Mouse (Mus musculus) G1E-ER4 (cell line): ENCODE data around the gene Tmtc2. TPM values are rescaled to one million over a fixed set of nuclear protein-coding genes. Genes with fewer than 3 reads are reported as not detected.

ENCODE experiments used
- GATA1 ChIP-seq: IDR thresholded peaks from one replicate; pipeline ENCODE4 v1.8.0; 2012; ENCODE audit warnings: low read length, inconsistent platforms
- polyA plus RNA-seq: library from polyadenylated mRNA; stranded (reverse); fragments of >175 nt; gene quantifications from 2 replicates; pipeline ENCODE4 v1.2.3, GENCODE M21; 2012

Gene Tmtc2
- polyA plus RNA-seq, 1 experiment = 0.45 TPM

DNA sequence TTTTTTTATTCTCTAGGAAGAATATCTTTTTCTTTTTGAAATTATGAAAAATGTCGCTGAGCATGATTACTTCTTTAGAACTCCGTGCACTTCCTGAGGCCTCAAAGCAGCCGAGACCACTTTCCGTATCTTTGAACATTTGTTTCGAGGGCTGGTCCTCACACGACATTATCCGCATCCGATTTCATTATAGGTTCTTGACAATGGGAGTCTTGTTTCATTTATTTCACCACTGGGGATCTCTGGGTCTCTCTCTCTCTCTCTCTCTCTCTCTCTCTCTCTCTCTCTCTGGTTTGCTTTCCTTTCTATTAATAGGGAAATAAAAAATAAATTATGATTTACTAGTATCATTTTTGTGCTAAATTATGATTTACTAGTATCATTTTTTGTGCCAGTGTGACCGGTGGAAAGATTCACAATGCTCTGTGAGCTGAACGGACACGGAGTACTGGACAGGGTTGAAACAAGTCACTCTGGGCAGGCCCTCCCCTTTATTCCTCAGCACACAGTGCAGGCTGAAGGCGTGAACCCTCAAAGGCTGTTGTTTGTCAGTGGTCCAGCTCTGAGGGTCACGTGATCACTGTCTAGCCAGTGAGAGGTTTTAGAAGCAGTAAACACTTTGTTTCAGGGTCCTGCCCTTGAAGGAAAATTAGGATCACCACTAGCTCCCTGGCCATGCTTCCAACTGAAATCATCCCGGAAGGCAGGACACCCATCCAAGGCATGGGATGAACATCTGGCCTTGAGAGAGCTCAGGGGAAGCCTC is 84.1 kb downstream of the Tmtc2 start:
- no peak for TF ChIP-seq GATA1

- no peak for TF ChIP-seq GATA1
Measured at GRCm38 (mm10) chr10:105486977-105487376, 87.3 kb downstream of the Tmtc2 start.

GRCm38 (mm10) chr10:105484355-105485094 is 89.7 kb downstream of the Tmtc2 start:
- TF ChIP-seq GATA1 = no peak

- no peak for TF ChIP-seq GATA1
Measured at GRCm38 (mm10) chr10:105479771-105480170, 94.5 kb downstream of the Tmtc2 start.

- no peak for TF ChIP-seq GATA1
Measured at GRCm38 (mm10) chr10:105477623-105478238, 96.5 kb downstream of the Tmtc2 start.

GRCm38 (mm10) chr10:105474162-105474830 is 100.0 kb downstream of the Tmtc2 start:
- TF ChIP-seq GATA1 = no peak

DNA sequence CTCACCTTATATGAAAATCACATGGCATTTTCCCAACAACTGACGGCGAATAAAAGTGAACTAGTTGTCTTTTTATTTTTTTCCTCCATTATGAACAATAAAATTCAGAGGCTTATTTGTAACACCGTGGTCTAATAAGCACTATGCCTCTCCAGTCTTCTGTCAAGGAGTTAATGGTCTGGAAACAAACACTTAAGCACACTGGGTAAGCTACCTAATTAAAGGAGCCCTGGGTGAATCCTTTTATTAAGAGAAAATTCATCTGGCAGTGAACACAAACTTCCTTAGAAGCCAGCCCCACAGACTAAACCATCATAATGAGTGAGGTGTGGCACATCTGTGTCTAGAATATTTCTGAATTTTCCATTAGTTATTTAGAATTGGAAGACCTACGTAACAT is 109.9 kb downstream of the Tmtc2 start:
- TF ChIP-seq GATA1 = no peak

DNA sequence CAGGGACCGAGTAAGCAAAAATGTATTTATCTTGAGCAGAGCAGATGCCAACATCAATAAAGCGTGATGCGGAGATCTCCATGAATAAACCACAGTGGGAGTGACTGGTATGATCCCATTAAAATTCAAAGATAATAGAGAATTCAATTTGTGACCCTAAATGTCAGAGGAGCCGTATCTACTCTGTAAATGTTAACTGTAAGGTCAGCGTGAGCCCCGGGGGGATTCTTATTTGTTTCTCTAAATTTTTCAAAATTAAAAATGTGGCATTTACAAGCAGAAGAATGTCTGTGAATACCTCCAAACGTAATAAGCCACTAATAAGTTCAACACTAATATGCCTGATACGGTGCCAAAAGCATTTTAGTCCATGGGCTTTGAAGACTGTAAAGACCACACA is 120.8 kb downstream of the Tmtc2 start:
- no peak for TF ChIP-seq GATA1

DNA sequence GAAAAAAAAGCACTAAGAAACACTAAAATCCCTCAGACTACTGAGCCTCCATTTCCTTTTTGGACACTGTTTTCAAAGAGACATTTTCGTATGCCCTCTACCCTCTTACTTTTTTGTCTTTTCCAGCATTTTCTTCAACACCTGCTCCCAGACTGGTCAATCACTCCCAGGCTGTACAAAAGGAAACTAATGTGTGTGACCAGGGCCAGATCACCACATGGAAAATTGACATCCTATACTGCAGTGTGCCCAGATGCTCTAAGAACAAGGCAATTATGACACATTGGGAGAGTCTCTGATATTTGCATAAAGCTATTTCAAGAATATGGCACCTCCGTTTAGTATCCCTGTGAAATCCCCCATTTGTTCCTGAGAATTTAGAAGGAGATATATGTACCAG is 127.1 kb downstream of the Tmtc2 start:
- TF ChIP-seq GATA1 = no peak

DNA sequence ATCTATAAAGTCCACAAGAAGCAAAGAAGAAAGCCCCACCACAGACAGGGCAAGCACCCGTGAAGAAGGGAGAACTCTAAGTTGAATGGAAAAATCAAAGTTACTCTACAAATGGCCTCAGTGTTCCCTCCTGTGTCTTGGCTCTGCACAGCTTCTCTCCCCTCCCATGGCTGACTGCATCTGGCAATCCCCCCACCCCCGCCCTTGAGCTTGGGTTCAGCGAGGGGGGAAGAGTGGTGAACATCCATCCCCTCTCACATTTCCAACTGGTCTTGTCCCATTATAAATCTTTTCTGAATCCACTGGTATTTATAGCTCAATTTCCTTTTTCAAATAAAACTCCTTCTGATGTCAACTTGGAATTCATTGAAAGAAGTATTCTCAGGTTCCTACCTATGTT is 129.9 kb downstream of the Tmtc2 start:
- no peak for TF ChIP-seq GATA1

DNA sequence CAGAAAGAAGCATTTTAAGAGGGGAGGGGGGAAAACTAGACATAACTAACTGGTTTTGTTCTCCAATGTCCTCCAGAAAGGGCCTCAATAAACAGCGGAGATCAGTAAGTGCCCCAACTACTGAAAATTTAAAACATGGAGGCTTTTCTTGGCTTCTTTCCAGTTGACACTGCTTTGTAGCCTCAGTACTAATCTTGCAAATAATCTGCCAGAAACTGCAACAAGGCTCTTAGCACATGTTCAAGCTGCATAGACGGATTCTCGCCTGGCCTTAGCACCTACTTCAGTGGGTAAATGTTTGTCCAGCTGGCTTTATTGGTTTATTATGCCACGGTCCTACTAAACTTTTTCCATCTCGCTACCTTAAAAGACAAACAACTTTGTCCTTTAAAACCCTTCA is 139.4 kb downstream of the Tmtc2 start:
- TF ChIP-seq GATA1 = no peak

GRCm38 (mm10) chr10:105430885-105431284 is 143.4 kb downstream of the Tmtc2 start:
- TF ChIP-seq GATA1 = no peak

DNA sequence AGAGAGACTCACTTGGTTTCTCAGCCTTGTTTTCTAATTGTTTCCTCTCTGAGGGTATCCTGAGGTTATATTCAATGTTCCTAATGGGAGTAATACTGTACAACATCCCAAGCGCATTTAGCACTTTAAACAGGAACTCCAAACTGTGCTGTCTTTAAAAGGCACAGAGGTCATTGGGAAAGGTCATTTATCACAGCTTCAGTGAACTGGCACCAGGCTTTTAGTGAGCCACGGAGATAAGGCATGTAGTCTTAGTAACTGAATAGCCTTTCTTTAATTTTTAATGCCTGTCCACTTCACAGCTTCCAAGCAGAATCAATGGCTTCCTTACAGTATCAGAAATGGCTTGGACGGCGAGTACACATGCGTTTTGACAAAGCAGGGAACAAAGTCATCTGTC is 144.0 kb downstream of the Tmtc2 start:
- no peak for TF ChIP-seq GATA1

DNA sequence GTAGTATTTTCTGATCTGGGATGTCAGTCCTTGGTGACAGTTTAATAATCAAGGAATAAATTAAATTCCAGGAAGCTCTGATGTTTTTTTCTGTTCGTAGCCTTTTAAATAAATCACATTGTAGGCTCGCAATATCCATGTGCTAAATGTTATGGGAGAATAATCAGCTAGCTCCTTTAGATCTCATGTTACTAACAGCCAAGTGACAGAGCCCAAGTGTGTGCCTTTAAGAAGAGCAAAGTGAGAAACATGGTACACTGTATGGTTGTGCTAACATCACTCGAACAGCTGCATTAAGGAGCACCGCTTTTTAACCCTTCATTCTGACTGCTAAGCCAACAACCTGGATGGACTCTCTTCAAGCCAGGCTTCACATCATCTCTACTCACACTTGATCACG is 146.2 kb downstream of the Tmtc2 start:
- no peak for TF ChIP-seq GATA1

GRCm38 (mm10) chr10:105427625-105428024 is 146.6 kb downstream of the Tmtc2 start:
- no peak for TF ChIP-seq GATA1

GRCm38 (mm10) chr10:105425052-105425451 is 149.2 kb downstream of the Tmtc2 start:
- no peak for TF ChIP-seq GATA1
